Mouse (Mus musculus) thymus, postnatal 4 days (tissue): Measurements from ENCODE around the gene Tmem198.

Source experiments
- DNase-seq: peaks from one replicate; pipeline ENCODE4 v3.0.0; 2021

The Tmem198 gene

DNA sequence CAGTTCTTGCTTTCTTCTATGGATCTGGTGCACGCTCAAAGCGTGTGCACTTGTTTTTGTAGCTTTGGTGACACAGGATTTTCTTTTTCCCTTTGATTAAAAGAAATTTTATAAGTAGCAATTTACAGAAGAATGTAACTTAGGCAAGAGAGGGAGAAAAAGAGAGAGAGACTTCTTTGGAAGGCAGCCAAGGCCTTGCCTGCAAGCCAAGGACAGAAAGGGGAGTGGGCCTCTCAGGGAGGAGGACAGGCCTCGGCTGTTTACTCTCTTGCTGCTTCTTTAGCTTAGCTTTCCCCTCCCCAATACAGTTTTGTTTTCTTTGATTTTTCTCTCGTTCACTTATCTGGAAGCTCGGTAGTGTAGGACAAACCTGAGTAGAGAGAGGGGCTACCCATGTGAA lies 40.2 kb downstream of the Tmem198 start:
- no peak for DNase-seq

DNA sequence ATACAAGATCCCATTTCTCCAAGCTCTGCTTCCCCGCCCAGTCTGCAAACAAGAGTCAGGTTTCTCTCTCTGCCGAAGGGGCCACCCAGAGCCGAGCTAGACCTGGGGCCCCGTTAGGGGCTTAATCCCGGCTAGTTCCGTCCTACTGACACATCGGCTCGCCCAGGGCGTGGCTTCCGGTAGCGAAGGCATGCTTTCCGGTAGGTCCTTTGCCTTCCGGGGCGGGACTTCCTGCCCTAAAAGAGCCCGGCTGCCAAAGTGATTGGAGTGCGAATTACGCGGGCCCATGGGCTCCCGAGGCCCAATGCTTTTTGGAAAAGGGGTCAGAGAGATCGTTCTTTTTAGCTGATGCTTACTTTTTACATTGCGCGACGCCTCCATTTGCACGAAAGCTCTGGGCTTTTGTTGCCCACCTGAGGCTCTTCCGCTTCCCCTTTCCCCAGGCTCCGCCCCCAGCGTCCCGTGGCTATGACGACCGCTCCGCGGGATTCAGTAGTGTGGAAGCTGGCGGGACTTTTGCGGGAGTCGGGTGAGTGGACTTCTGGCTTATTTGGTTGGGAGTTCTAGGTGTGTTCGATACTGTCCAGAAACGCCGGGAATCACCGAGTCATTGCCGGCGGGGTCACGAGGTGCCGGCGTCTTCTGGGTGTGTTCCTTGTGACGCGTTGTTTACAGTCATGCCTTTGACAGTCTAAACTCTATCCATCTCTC lies 42.1 kb downstream of the Tmem198 start, which contains the start of gene Stk11ip:
Gene Stk11ip (plus strand): TSS at position 209 of the 711 bp plus-strand sequence.
- peak; percentile 93 for DNase-seq

DNA sequence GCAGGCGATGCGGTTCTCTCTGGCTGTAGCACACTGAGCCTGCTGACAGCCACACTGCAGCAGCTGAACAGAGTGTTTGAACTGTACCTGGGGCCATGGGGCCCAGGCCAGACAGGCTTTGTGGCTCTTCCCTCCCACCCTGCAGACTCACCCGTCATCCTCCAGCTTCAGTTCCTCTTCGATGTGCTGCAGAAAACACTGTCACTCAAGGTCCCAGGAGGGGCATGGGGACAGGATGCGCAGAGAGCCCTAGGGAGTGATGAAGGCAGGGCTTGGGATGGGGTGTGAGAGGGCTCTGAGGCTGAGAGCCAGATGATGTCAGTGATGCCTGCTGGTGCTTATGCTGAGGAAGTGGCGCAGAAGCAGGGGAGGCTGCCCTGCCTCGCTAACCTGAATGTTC lies 45.3 kb downstream of the Tmem198 start:
- no peak for DNase-seq

DNA sequence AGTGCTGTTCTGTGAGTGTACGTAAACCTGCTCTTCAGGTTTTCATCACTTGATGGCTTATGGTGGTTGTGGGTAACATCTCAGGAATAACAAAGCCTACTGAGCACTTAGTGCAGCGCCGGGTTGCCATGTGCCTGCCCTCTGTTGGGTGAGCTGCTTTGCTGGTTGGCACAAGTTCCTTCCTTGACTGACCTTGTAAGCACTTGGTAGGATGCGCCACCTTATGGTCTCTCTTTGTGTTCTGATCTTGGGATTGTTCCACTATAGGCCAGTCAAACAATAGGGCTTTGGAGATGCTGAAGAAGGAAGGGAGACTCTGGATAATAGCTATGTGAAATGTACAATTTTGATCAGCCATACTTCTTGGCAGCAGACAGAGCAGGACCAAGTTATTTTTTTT lies 51.2 kb downstream of the Tmem198 start:
- DNase-seq, result no peak

DNA sequence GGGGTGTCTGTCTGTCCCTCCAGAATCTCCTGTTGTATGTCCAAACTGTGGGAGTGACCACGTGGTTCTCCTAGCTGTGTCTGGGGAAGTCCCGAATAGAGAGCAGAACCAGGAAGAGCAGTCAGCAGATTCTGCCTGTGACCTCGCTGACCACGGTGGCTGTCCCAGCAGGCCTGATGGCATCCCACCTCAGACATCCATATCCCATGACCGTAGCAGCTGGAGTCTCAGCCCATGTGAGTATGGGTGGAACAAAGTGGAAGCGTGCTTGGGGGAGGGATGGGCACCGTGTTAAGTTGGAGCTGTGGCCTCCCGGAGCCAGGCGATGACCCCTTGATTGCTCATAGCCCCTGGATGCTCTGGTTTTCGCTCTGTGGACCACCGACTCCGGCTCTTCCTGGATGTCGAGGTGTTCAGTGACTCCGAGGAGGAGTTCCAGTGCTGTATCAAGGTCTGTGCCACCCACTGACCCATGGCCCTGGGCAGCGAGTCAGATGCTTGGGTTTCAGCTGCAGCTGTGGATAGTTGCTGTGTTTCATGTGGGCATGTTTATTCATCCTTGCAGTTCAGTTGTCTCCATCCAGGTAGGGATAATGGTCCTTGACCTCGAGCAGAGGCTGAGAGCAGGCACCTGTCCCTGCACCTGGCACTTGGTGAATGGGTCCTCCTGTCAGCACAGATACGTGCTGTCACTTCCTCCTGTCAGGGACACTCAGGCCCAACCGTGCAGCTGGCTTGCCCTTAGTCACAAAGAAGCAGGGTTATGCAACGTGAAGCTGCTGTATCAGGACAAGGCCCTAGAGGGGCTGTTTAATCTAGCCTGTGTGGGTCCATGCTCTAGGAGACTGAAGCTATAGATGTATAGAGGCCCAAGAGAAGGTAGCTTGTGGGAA lies 53.2 kb downstream of the Tmem198 start:
- no peak for DNase-seq

DNA sequence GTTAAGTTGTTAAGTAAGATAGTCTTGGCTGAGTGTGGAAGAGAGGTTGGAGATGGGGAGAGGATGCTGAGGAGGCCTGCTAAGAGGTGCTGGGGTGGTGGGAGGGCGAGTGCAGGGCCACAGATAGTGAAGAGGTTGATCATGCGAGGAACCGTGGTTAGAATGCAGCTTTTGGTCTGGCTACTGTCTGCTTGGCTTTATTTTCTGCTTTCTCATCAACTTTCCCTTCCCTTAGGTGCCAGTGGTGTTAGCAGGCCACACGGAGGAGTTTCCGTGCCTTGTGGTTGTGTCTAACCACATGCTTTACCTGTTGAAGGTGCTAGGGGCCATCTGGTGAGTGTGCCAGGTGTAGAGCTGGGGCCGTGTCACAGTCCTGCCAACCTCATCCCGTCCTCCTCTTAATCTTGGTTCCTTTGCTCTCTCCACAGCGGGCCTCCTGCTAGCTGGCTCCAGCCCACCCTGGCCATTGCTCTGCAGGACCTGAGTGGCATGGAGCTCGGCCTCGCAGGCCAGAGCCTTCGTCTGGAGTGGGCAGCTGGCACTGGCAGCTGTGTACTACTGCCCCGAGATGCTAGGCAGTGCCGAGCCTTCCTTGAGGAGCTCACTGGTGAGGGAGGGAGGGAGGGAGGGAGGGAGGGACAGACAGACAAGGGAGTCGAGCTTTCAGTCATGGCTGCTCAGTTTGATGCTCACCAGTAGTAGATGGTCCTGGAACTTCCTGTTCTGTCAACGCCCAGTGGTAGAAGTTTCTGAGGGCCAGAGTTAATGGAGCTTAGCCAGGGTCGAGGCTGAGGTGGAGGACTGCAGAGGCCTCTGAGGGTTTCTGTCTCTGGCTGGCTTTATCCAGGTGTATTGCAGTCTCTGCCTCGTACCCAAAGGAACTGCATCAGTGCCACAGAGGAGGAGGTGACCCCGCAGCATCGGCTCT lies 54.3 kb downstream of the Tmem198 start:
- no peak for DNase-seq
